Mouse (Mus musculus): ENCODE measurements around the gene Vrk3.

GRCm38 (mm10) chr7:44776849-44777498 is 28.8 kb downstream of the Vrk3 start:
- TF ChIP-seq CTCF (IDR thresholded peaks at IDR 0.05; ENCODE audit: low read depth, low read length): no peak
- TF ChIP-seq POLR2A (IDR thresholded peaks at IDR 0.05; ENCODE audit: insufficient read depth, low read length): no peak
- TF ChIP-seq EP300 (IDR thresholded peaks at IDR 0.05; ENCODE audit: insufficient read depth, low read depth, low read length): no peak
